Mouse (Mus musculus) kidney, adult 18-20 months (tissue): ENCODE results near the gene Tpst2.
A peak's percentile ranks its signal among the peaks of the same experiment; 100 is the strongest.

Experiments used
- DNase-seq: peaks from one replicate; pipeline ENCODE4 v3.0.0; 2021

The Tpst2 gene

GRCm38 (mm10) chr5:112282780-112283482, 6.4 kb downstream of the Tpst2 start:
- DNase-seq = no peak

DNA sequence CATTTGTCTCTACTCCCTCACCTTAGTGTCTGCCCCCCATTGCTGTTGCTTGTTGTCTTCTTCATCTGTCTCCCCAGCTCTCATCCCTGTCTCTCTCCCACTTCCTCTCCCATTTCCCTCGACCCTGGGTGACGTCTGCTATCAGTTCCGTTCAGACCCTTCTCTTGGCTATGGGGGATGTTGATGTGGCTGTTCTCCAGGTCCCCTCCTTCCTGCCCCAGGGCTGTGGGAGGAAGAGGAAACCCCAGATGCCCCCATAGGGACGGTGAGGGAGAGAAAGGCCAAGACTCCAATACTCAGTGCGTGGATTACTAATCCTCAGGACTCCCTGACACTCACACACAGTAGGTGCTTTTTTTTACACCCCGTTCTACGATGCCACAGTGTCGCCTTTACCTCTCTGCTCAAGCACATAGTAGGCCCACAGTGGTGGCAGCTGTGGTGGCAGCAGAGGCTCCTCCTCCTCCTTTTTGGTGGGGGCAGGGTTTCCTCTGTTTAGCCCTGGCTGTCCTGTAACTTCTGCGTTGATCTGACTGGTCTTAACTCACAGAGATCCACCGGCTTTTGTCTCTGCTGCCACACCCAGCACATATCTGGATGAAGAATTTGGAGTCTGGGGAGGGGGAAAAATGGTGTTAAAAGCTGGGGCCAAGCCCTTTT, 7.2 kb downstream of the Tpst2 start:
- DNase-seq = peak; percentile 54

- DNase-seq = no peak
These were observed 7.7 kb downstream of the Tpst2 start for GRCm38 (mm10) chr5:112284203-112284582.

GRCm38 (mm10) chr5:112285548-112286085, 9.1 kb downstream of the Tpst2 start:
- DNase-seq = no peak

GRCm38 (mm10) chr5:112286608-112286983, 10.1 kb downstream of the Tpst2 start:
- no peak for DNase-seq

GRCm38 (mm10) chr5:112286984-112287641, 10.6 kb downstream of the Tpst2 start:
- DNase-seq = no peak

DNA sequence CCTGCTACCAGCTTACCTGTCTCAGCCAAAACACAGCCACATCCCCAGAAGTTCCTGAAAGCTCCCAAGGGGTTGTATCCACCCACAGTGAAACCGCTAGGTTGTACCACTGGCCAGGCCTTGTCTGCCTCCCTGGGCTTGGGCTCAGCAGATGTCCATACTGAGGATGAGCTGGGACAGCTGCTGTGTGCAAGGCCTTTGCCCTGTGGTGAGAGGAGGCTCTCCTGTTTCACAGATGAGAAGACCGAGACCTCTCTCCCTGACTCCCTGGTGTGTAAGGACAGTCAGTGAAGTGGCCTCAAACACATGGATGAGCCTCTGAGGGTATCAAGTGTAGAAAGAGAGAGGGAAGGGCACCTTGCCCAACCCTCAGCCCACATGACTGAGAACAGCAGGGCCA, 11.2 kb downstream of the Tpst2 start:
- no peak for DNase-seq

- peak; percentile 46 for DNase-seq
These were observed 12.0 kb downstream of the Tpst2 start for GRCm38 (mm10) chr5:112288193-112289141.

- no peak for DNase-seq
These were observed 12.7 kb downstream of the Tpst2 start for GRCm38 (mm10) chr5:112289236-112289635.

- no peak for DNase-seq
These were observed 13.5 kb downstream of the Tpst2 start for GRCm38 (mm10) chr5:112289819-112290535.

GRCm38 (mm10) chr5:112290536-112290880, 14.0 kb downstream of the Tpst2 start:
- DNase-seq = no peak

GRCm38 (mm10) chr5:112291866-112292265, 15.4 kb downstream of the Tpst2 start:
- no peak for DNase-seq

GRCm38 (mm10) chr5:112292343-112292980, 16.0 kb downstream of the Tpst2 start:
- DNase-seq = no peak

- DNase-seq = no peak
These were observed 17.3 kb downstream of the Tpst2 start for GRCm38 (mm10) chr5:112293800-112294199.

DNA sequence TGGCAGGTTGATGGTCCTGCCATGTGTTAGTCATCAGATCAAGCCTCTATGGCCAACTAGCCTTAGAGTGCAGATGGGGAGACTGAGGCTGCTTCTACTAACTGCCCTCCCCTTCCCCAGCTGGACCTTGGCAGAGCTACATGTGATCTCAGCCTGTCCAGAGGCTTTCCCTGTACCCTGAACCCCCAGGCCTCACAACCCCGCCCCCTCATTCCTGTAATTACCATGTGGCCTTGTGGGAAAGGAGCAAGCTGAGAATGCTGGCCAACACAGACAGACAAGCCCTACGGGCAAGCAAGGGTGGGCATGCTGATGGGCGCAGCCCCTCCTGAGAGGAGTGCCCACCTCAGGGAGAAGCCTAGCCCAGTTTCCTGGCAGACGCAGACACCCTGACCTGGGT, 18.2 kb downstream of the Tpst2 start:
- no peak for DNase-seq

- DNase-seq = no peak
These were observed 18.7 kb downstream of the Tpst2 start for GRCm38 (mm10) chr5:112295162-112295561.

DNA sequence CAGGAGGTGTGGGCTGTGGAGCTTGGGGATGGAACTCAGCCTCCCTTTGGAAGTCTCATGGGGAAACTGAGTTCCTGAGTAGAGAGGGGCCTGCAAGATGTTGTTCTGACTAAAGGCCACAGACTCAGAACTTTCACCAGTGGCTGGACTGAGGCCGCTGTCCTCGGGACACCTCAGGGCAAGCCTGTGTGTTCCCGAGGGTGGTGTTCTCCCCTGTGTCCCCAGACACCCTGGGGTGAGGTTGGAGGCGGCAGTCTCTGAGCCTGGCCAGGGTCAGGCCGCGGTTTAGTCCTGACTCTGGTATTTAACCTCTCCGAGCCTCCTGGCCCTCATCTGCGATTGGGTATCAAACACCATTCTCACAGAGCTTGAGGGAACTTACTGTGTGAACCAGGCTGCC, 19.1 kb downstream of the Tpst2 start:
- DNase-seq = no peak

GRCm38 (mm10) chr5:112296404-112297181, 20.1 kb downstream of the Tpst2 start:
- DNase-seq = no peak

- DNase-seq = no peak
These were observed 20.8 kb downstream of the Tpst2 start for GRCm38 (mm10) chr5:112297257-112297656.

GRCm38 (mm10) chr5:112298226-112298988, 21.9 kb downstream of the Tpst2 start:
- DNase-seq = peak; percentile 45
